Mouse (Mus musculus) testis, postnatal 10 days (tissue): ENCODE data around the gene Wwox.

Source experiments
- DNase-seq: peaks from one replicate; pipeline ENCODE4 v3.0.0; 2021; ENCODE audit warnings: low spot score

Gene Wwox

GRCm38 (mm10) chr8:115026201-115026600 is 586.7 kb downstream of the Wwox start:
- DNase-seq, result no peak

GRCm38 (mm10) chr8:115033194-115033593 is 593.7 kb downstream of the Wwox start:
- no peak for DNase-seq

GRCm38 (mm10) chr8:115036016-115036415 is 596.6 kb downstream of the Wwox start:
- no peak for DNase-seq

- DNase-seq, result no peak
Measured at GRCm38 (mm10) chr8:115038426-115038825, 599.0 kb downstream of the Wwox start.

DNA sequence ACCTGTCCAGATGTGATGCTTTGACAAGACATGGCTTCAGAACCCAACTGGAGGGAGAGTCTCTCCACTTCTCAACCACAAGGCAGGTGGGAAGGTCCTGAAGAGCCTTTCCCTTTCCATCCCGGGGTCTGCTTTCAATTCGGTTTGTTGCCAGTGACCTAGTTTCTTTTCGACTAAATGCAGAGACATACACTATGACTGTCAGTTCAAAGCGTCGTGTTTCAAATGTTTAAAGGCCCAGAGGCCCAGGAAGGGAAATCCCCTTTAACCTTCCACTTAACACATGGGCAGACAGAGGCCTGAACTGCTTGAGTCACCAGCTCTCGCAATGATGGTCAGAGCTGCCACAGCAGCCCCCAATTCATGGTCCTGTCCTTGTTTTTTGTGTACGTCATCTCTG is 606.3 kb downstream of the Wwox start:
- DNase-seq, result no peak

- no peak for DNase-seq
Measured at GRCm38 (mm10) chr8:115046496-115046895, 607.0 kb downstream of the Wwox start.

DNA sequence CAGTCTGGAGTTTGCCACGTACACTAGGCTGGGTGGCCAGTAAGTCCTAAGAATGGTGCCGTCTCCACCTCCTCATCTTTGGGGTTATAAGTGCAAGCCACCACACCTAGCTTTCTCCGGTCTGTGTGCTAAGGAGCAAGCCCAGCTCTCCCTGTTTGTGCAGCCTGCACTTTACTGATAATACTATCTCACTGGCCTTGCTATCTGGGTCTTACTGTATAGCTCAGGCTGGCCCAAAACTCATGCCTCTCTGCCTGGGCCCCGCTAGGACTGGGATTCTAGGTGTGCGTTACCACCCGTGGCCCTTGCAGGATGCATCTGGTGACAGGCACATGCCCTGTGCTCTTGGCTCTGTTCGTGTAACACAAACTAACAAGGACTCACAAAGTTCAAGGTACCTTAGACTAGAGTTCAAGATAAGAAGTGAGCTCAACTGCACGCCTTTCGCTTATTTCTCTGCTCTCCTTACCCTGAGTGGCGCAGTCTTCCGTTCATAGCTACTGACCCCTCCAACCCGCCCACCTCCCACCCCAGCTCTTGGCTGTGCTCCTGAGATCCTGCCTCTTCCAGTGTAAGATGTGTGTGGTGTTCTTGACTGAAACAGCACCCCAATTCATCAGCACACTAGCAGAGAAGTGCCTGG is 618.9 kb downstream of the Wwox start:
- no peak for DNase-seq

DNA sequence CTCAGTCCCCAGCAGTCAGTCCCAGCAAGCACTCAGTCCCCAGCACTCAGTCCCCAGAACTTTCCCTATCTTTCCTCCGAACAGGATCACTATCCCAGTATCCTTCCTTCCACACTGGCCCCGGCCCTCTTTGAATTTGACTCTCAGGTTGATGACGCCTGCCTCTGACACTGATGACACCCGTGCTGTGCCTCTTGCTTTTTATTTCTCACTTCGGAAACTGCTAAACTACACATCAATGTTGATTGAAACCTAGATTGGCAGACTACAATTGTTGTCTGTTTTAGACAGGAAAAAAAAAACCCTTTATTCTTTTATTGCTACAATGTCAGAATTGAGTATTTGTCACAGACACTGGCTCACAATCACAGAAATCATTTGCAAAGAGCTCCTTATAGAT is 624.2 kb downstream of the Wwox start:
- DNase-seq, result no peak

- no peak for DNase-seq
Measured at GRCm38 (mm10) chr8:115064691-115065090, 625.2 kb downstream of the Wwox start.

DNA sequence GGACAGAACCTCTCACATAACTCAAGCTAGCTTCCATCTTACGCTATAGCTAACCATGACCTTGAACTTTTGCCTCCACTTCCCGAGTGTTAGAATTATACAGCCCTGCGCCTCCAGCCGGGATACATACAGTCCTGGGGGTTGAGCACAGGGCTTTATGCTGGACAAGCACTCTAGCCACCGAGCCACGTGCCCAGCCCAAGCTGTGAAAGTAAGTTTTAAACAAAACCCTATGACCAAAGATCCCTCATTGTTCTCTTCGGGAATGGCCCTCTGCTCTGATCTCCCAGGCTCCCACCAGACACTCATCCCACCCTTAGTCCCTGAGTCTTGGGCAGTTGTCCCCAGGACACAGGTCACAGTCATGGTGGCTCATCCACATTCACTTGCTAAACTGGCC is 625.9 kb downstream of the Wwox start:
- DNase-seq, result no peak

GRCm38 (mm10) chr8:115066550-115067058 is 627.1 kb downstream of the Wwox start:
- no peak for DNase-seq

GRCm38 (mm10) chr8:115068723-115069122 is 629.3 kb downstream of the Wwox start:
- no peak for DNase-seq

DNA sequence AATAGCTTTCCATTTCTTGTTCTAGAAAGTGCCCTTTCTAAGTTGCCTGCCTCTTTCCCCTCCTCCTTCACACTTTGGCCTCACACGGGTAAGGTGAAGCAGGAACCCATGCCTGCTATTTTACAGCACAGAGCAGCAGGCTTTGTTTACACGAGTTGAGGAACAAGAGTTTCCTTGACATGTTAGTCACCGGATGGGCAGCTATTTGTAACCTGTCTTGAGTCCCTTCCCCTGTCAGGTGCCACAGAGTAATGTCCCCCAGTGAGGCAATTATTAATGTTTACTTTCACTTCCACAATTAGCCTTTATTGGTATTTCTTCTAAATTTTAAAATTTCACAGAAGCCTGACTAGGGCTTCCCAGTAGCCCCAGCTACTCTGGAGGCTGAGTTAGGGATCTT is 630.8 kb downstream of the Wwox start:
- no peak for DNase-seq

DNA sequence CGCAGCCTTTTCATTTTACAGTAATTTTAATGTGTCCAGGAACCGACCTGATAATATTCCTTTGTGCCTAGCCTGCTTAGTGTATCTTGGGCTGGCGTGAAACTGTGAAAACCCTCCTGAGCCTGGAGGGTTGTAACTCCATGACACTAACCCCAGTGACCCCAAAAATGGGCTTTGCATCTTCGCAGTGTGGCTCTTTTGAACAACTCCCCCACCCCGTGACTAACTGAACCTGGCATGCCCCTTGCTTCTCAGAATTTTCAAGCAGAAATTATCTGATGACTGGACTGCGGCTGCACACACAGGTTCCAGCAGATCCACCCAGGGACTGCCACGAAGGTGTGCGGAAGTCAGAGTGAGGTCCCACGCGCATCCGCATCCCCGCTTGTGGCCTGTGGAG is 631.8 kb downstream of the Wwox start:
- DNase-seq, result no peak

- DNase-seq, result no peak
Measured at GRCm38 (mm10) chr8:115078296-115078695, 638.8 kb downstream of the Wwox start.

GRCm38 (mm10) chr8:115081302-115082207 is 642.1 kb downstream of the Wwox start:
- DNase-seq, result peak; percentile 50

DNA sequence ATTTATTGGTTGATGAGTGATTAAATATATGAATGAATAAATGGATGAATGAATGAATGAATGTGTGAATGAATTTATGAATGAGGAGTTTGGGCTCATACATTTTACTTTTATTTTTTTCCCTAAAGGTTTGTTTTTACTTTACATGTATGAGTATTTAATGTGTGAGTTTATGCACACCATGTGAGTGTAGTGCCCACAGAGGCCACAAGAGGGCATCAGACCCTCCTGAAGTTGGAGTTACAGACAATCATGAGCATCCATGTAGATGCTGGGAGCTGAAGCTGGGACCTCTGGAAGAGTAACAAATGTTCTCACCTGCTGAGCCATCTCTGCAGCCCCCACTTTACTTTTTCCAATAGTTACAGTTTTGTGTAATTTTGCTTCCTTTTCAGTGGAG is 648.7 kb downstream of the Wwox start:
- no peak for DNase-seq

DNA sequence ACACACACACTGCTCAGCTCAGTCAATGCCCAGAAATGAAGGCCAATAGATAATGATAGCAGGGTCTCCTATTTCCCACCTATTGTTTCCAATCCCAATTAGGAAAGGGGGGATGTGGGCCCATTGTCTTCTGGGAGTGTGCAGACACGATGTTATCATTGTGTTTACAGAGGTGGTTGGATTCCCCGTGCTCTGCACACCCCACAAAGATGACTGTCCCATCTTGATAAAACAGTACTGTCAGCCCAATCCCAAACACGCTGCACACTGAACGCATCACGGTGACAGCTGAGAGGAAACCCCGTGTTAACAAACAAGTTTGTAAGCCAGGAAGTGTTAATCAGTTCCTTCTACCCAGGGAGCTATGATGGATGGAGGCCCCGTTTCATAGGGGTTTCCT is 650.3 kb downstream of the Wwox start:
- DNase-seq, result no peak

GRCm38 (mm10) chr8:115090202-115090601 is 650.7 kb downstream of the Wwox start:
- no peak for DNase-seq

GRCm38 (mm10) chr8:115095548-115095947 is 656.1 kb downstream of the Wwox start:
- no peak for DNase-seq

- no peak for DNase-seq
Measured at GRCm38 (mm10) chr8:115097988-115098562, 658.6 kb downstream of the Wwox start.

GRCm38 (mm10) chr8:115109309-115109708 is 669.9 kb downstream of the Wwox start:
- DNase-seq, result no peak

DNA sequence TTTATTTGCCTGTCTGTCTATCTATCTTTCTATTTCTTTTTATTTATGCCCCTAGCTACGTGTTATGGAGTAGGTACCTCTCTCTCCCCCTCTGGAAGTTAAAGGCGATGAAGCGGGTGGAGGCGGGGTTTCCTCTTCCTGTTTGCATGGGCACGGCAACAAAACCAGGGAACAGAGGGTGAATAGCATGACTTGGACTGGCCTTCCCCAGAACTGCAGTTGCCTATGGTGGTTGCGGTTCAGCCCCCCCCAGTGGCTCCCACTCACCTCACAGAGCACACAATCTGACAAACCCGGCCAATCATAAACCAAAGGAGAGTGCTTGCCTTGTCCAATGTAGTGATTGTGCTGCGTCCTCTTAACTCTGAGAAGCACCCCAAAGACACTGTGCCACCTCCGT is 671.0 kb downstream of the Wwox start:
- DNase-seq, result no peak
